Mouse (Mus musculus) forebrain, embryonic 16.5 days (tissue): ENCODE data around the gene Rbms3. TPM values are rescaled to one million over a fixed set of nuclear protein-coding genes. Genes with fewer than 3 reads are reported as not detected.

Source experiments
- ATAC-seq: fragments of 200-750 bp; cut with Nextera tagmentation; 2 replicates; pipeline ENCODE4 v1.8.0; 2017; ENCODE audit warnings: mild to moderate bottlenecking, moderate library complexity
- H3K27ac ChIP-seq: fragments of 300-500 bp; sonication (generic); 2 replicates; pipeline ENCODE4 v1.5.1; 2014; ENCODE audit warnings: low read length, control low read depth
- H3K27me3 ChIP-seq: fragments of 300-500 bp; sonication (generic); replicated peaks from 2 replicates; pipeline ENCODE4 v1.6.1; 2014; ENCODE audit warnings: low read length; ENCODE audit not compliant: control insufficient read depth, insufficient read depth
- H3K36me3 ChIP-seq: fragments of 300-500 bp; sonication (generic); 2 replicates; pipeline ENCODE4 v1.6.1; 2014; ENCODE audit not compliant: control insufficient read depth, insufficient read depth
- H3K4me1 ChIP-seq: fragments of 300-500 bp; sonication (generic); replicated peaks from 2 replicates; pipeline ENCODE4 v1.6.1; 2014; ENCODE audit warnings: low read length; ENCODE audit not compliant: control insufficient read depth, insufficient read depth
- H3K4me2 ChIP-seq: fragments of 300-500 bp; sonication (generic); 2 replicates; pipeline ENCODE4 v1.6.1; 2014; ENCODE audit warnings: mild to moderate bottlenecking, low read length, control low read depth
- H3K4me3 ChIP-seq: fragments of 300-500 bp; sonication (generic); replicated peaks from 2 replicates; pipeline ENCODE4 v1.5.1; 2014; ENCODE audit warnings: mild to moderate bottlenecking, low read length, control low read depth
- H3K9ac ChIP-seq: fragments of 300-500 bp; sonication (generic); replicated peaks from 2 replicates; pipeline ENCODE4 v1.6.1; 2014; ENCODE audit warnings: low read depth, low read length, control low read depth
- H3K9me3 ChIP-seq: fragments of 300-500 bp; sonication (generic); 2 replicates; pipeline ENCODE4 v1.6.1; 2016; ENCODE audit warnings: low read length; ENCODE audit not compliant: control insufficient read depth
- WGBS: fragments of 180-500 bp; shearing (Covaris S2); extraction: QIAGEN DNeasy Blood & Tissue Kit; methylation state at CpG from one replicate; pipeline ENCODE4 v1.1.7; 2014; 5-methylcytosine and 5-hydroxymethylcytosine counted together
- polyA plus RNA-seq: library from polyadenylated mRNA; unstranded; fragments of >200 nt; fragmentation: Nextera tagmentation; extraction: Ambion mirVana; gene quantifications from 2 replicates; pipeline ENCODE4 v1.2.1, GENCODE M21; 2015

The Rbms3 gene
- 20.7 and 25.7 TPM in 2 replicates for polyA plus RNA-seq

GRCm38 (mm10) chr9:117629771-117630170, at the start of gene Rbms3:
TSS of gene Rbms3 (minus strand) at chr9:117629913.
- no peak for ATAC-seq
- no peak within 1 kb of the TSS for H3K4me3 ChIP-seq
- H3K4me2 ChIP-seq = no peak within 1 kb of the TSS
- WGBS = 76% methylated on average over 9 of the region's 9 CpGs
- H3K9me3 ChIP-seq = no peaks in the 10 kb centered on the region
- no peak within 1 kb of the TSS for H3K27ac ChIP-seq
- no peaks in the 10 kb centered on the region for H3K27me3 ChIP-seq
- H3K9ac ChIP-seq = no peak within 1 kb of the TSS
- no peaks in the 10 kb centered on the region for H3K36me3 ChIP-seq
- H3K4me1 ChIP-seq = no peaks in the 10 kb centered on the region

DNA sequence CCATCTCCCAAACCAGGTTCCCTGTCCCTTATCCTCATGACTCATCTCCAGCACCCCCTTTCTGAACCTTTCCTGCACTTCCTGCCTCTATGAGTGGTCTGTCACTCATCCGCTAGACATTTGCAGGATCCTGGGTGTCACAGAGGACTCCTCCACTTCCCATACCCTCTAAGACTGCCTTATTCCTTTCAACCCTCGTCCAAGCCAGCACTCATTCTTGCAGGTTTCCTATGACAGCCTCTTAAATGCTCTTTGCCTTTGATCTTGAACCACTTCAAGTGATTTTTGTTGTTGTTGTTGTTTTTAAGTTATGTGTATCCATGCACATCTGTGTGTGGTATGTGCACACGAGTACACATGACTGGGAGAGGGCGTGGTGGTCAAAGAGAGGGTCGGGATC, 43.6 kb upstream of the Rbms3 start:
- no peaks in the 10 kb centered on the region for H3K27me3 ChIP-seq
- no peak overlapping the region for H3K4me2 ChIP-seq
- H3K4me1 ChIP-seq = no peaks in the 10 kb centered on the region
- no peaks in the 10 kb centered on the region; the same call in 1 of the 2 replicates for H3K9me3 ChIP-seq
- no peaks in the 10 kb centered on the region for H3K36me3 ChIP-seq
- WGBS = 82% methylated on average over 5 of the region's 5 CpGs
- no peak for ATAC-seq
- no peak overlapping the region for H3K27ac ChIP-seq
- H3K9ac ChIP-seq = no peak overlapping the region
- no peak overlapping the region for H3K4me3 ChIP-seq

DNA sequence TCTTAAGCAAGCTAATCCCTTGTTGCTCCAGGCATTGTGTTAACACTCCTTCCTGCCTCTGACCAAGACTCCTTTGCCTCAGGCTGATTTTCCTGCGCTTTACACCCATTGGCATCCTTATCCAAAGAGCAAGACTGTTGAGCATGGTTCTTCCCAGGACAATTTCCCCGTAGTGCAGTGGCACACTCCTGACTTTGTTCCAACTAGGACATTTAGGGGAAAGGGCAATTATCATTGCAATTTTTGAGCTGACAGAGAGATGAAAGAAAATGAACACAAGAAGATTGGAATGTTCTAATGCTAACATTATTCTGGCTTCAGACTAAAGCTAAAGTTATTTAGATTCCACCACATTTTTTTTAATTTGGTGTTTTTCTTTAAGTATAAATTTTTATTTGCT, 24.9 kb upstream of the Rbms3 start:
- Histone ChIP-seq H3K4me1 (no peaks in the 10 kb centered on the region), H3K9me3 (no peaks in the 10 kb centered on the region), H3K4me3 (no peak overlapping the region), H3K4me2 (no peak overlapping the region), H3K27me3 (no peaks in the 10 kb centered on the region), H3K9ac (no peak overlapping the region), H3K27ac (no peak overlapping the region), H3K36me3 (no peaks in the 10 kb centered on the region)
- 65% methylated on average over 2 of the region's 2 CpGs for WGBS
- ATAC-seq = no peak

- Histone ChIP-seq H3K9ac (no peak overlapping the region), H3K4me1 (no peaks in the 10 kb centered on the region), H3K36me3 (no peaks in the 10 kb centered on the region), H3K4me3 (no peak overlapping the region), H3K27ac (no peak overlapping the region), H3K27me3 (no peaks in the 10 kb centered on the region), H3K9me3 (no peaks in the 10 kb centered on the region), H3K4me2 (no peak overlapping the region)
- ATAC-seq = no peak
- 36% methylated on average over 5 of the region's 5 CpGs for WGBS
Observed at GRCm38 (mm10) chr9:117653641-117654040, 23.9 kb upstream of the Rbms3 start.

DNA sequence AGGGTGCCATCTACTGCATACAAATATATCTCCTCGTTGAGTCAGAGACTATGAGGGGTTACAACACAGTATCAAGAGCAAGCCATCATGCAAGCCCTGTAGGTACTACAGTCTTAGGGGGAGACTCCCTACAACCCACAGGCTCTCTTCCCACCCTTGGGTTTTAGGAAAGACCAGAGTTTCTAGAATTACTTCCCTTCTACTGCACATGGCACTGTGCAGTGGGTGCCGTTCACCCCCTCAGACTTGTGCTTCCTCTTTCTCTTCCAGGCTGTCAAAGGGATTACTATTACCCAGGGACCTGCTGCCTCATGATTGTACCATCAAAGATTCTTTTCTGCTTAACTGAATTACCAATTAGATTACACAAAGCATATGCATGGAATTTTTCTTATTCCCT, 16.4 kb upstream of the Rbms3 start:
- Histone ChIP-seq H3K4me2 (no peak overlapping the region), H3K27ac (no peak overlapping the region), H3K9ac (no peak overlapping the region), H3K4me3 (no peak overlapping the region), H3K4me1 (no peaks in the 10 kb centered on the region), H3K27me3 (no peaks in the 10 kb centered on the region), H3K9me3 (no peaks in the 10 kb centered on the region), H3K36me3 (no peaks in the 10 kb centered on the region)
- ATAC-seq = no peak
- 80% methylated on average over 2 of the region's 2 CpGs for WGBS

DNA sequence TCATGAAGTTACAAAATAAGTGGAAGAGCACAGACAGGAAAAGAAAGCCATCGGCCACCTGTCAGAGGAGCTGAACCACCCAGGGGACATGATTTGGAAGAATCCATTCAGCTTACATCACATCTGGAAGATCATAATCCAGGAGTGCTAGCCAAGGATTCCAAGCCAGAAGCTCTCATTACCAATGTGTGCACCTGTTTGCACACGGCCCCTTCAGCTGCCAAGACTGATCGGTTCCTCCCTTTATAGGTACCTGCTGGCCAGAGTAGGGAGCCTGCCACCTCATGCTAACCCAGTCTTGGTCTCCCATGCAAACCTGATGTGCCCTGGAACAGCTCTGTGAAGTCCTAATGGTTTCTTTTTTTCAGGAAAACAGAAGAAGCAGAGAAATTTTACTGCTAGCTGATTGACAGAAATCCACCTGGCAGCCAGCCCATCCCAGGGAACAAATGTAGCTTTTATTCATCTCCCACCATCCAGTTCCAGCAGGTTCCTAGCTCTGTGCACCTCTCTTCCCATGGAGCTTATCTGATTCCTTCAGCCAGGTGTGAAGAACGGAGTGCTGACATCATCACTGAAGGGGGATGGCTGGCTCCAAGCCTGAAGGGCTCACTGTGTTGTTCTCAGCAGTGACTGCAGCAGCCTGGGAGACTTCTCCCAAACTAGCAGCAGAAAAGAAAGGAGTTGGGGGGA, 11.5 kb upstream of the Rbms3 start:
- Histone ChIP-seq H3K4me2 (no peak overlapping the region), H3K9me3 (no peaks in the 10 kb centered on the region), H3K27me3 (no peaks in the 10 kb centered on the region), H3K27ac (no peak overlapping the region), H3K4me3 (no peak overlapping the region), H3K9ac (no peak overlapping the region), H3K36me3 (no peaks in the 10 kb centered on the region), H3K4me1 (no peaks in the 10 kb centered on the region)
- no peak for ATAC-seq
- 71% methylated on average over 4 of the region's 4 CpGs for WGBS

DNA sequence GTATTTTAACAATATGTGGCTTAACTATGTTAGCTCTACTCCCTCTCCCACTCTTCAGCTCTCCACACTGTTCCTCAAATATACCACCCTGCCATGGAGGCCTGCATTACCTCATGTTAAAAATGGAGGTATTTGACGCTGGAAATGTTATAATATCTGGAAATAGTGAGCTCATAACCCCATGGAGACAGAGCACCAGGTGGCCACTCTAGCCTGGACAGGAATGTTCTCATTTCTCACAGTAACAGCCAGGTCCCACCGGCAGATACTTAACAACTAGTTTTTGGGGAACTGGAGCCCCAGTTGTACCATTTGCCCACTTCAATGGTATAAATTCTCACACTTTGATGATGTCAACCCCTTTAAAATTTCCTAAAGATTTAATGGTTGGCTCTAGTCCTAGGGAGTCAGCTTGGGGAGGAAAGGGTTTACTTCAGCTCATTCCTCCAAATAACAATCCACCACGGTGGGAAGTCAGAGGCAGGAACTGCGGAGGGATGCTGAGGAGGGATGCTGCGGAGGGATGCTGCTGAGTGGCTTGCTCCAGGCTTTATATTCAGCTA, 9.0 kb upstream of the Rbms3 start:
- ATAC-seq = no peak
- WGBS = 86% methylated on average over 5 of the region's 5 CpGs

GRCm38 (mm10) chr9:117636492-117636891, 6.8 kb upstream of the Rbms3 start:
- H3K9me3 ChIP-seq = no peaks in the 10 kb centered on the region
- H3K9ac ChIP-seq = no peak overlapping the region
- no peak overlapping the region for H3K4me3 ChIP-seq
- no peak overlapping the region for H3K27ac ChIP-seq
- no peaks in the 10 kb centered on the region for H3K27me3 ChIP-seq
- no peak for ATAC-seq
- H3K36me3 ChIP-seq = no peaks in the 10 kb centered on the region
- H3K4me2 ChIP-seq = no peak overlapping the region
- no peaks in the 10 kb centered on the region for H3K4me1 ChIP-seq
- 72% methylated on average over 8 of the region's 8 CpGs for WGBS

More for the DNA sequence above, 9.0 kb upstream of the Rbms3 start:
- no peak overlapping the region for H3K4me2 ChIP-seq
- no peaks in the 10 kb centered on the region for H3K36me3 ChIP-seq
- no peak overlapping the region for H3K9ac ChIP-seq
- no peaks in the 10 kb centered on the region for H3K9me3 ChIP-seq
- no peak overlapping the region for H3K4me3 ChIP-seq
- no peaks in the 10 kb centered on the region for H3K27me3 ChIP-seq
- H3K4me1 ChIP-seq = no peaks in the 10 kb centered on the region
- H3K27ac ChIP-seq = no peak overlapping the region

DNA sequence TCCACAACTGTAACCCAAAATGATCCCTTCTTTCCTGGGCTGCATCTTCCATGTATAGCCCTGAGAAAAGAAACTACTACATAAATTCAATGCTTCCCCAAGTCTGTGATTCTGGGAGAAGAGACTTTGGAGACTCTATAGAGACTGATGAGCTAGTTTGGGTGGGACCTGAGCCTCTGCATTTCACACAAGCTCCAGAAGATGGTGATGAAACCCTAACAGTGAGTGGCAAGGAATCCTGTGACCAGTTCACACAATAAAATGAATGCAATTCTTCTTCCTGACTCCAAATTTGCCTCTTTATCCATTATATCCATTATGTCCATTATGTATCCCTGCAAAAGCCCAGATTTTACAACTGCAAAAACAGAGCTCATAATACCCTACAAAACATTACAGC, 2.5 kb downstream of the Rbms3 start:
- H3K4me3 ChIP-seq = no peak overlapping the region
- ATAC-seq = no peak
- no peaks in the 10 kb centered on the region for H3K4me1 ChIP-seq
- no peak overlapping the region for H3K9ac ChIP-seq
- no peaks in the 10 kb centered on the region for H3K36me3 ChIP-seq
- H3K9me3 ChIP-seq = no peaks in the 10 kb centered on the region
- no peaks in the 10 kb centered on the region for H3K27me3 ChIP-seq
- no peak overlapping the region for H3K4me2 ChIP-seq
- no peak overlapping the region for H3K27ac ChIP-seq
